Mouse (Mus musculus): ENCODE data around the gene Cdipt.

Cdipt gene

GRCm38 (mm10) chr7:127012845-127013244 is 37.1 kb downstream of the Cdipt start:
- no peak for DNase-seq (ENCODE audit: low spot score in 2 of 2)

DNA sequence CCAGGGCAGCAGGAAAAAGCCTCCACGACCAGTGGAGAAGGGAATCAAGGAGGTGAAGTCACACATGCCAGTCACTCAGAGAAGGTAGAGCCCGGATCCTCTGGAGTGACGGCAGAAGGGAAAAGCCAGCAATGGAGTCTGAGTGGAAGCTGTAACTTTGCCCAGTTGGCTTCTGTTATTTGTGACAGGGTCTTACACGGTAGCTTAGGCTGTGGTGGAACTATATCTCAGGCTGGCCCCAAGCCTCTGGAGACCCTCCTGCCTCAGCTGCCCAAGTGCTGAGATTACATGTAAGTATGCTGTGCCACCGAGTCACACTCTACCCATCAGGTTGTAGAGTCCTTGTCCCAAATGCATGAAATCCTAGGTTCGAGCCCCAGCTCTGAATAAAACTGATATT is 37.7 kb downstream of the Cdipt start:
- DNase-seq (ENCODE audit: low spot score in 2 of 2), result no peak

GRCm38 (mm10) chr7:127014320-127014719 is 38.6 kb downstream of the Cdipt start, which contains the start of gene Mvp:
TSS of gene Mvp (minus strand) at chr7:127014621.
- DNase-seq (ENCODE audit: low spot score in 2 of 2), result peak in 1 of 2 experiments; percentile 34

- no peak for DNase-seq (ENCODE audit: low spot score in 2 of 2)
These were observed 39.3 kb downstream of the Cdipt start for GRCm38 (mm10) chr7:127014993-127015392.

- no peak for DNase-seq (ENCODE audit: low spot score in 2 of 2)
These were observed 40.4 kb downstream of the Cdipt start for GRCm38 (mm10) chr7:127016081-127016480.

DNA sequence TGATC is 40.6 kb downstream of the Cdipt start, which contains the start of gene Pagr1b:
Gene Pagr1b, minus strand, starts transcription at position 4 of the 5 bp plus-strand sequence.
- no peak for DNase-seq (ENCODE audit: low spot score in 2 of 2)

DNA sequence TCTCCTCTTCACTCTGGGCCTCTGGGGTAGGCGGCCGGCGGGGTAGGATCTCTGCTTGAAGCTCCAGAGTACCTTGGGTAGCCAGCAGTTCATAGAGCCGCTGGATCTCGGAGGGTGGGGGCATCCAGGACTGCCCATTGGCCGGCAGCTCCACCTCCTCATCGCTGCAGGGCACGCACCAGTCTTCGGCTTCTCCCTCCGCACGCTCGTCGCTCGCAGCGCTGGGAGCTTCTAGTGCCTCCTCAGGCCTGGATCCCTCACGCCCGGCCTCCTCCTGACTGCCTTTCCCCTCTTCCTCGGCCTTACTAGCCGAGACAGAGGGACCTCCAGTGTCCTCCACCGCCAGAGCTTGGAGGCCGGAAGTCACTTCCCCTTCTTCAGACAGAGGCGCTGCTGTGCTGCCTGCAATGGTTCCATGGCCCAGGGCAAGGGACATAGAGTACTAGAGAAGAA is 40.8 kb downstream of the Cdipt start:
- DNase-seq (ENCODE audit: low spot score in 2 of 2), result peak in 1 of 2 experiments; percentile 45

DNA sequence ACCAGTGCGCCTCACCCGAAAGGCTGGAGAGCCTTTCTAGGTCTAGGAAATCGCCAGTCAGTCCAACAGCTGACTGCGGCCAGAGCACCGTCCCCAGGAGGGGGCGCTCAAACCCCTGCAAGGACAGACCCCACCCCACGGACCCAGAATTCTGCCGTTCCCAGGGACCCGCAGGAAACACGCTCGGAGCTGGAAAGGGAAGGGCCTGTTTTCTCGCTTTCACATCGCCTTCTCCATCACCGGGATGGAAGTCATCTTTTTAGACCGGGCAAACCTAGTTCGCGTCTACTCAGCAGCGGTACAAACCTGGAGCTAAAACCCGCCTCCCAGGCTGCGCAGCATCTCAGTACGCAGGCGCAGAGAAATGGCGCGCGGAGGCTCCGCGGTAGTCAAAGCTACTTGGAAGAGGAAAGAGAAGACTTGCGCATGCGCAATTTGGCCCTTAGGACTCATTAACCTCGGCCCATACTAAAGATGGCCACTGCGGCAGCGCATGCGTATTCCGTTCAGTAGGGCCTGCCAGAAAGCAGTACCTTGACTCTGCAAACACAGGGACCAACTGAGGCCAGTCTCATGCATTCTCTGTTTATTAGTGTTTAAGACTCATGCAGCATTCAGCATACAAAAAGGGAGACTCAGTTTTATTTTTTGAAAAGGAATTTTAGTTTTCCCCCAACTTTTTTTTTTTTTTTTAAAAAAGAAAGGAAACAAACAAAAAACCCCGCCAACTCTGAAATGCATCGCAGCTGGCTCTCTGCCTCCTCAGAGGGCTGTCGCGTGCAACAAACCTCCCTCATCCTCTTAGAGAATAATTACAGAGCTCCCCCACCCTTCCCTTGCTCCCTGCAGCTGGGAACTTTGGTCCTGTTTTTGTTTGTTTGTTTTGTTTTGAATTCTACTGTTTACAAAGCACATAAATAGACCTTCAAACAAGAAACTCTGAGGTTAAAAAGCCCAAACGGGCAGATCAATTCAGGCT is 41.5 kb downstream of the Cdipt start, which contains the start of gene Pagr1a:
Gene Pagr1a, minus strand, starts transcription at position 382 of the 979 bp plus-strand sequence.
- DNase-seq (ENCODE audit: low spot score in 2 of 2), result peak; percentile 94 to 96

DNA sequence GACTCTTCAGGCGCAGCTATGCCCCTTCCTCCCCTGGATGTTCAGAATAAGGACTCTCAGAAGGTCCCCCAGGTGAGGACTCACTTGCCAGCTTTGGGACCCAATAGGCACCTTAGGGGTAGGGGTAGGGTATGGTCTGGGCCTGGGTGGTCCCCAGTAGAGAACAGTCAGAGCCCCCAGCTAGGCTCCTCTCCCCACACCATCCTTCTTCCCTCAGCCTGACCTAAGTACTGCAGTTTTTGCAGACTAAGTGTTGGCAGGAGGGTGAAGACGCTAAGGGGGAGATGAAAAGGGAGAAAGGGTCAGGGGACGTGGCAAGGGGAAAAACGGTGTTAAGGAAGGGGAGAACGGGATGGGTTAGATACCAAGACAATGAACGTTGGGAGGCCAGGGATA is 42.2 kb downstream of the Cdipt start:
- DNase-seq (ENCODE audit: low spot score in 2 of 2), result peak in 1 of 2 experiments; percentile 9

GRCm38 (mm10) chr7:127018416-127019305 is 42.9 kb downstream of the Cdipt start:
- peak in 1 of 2 experiments; percentile 13 for DNase-seq (ENCODE audit: low spot score in 2 of 2)

GRCm38 (mm10) chr7:127019306-127019960 is 43.7 kb downstream of the Cdipt start:
- peak in 1 of 2 experiments; percentile 13 for DNase-seq (ENCODE audit: low spot score in 2 of 2)

GRCm38 (mm10) chr7:127020031-127020430 is 44.3 kb downstream of the Cdipt start:
- DNase-seq (ENCODE audit: low spot score in 2 of 2), result peak in 1 of 2 experiments; percentile 34

DNA sequence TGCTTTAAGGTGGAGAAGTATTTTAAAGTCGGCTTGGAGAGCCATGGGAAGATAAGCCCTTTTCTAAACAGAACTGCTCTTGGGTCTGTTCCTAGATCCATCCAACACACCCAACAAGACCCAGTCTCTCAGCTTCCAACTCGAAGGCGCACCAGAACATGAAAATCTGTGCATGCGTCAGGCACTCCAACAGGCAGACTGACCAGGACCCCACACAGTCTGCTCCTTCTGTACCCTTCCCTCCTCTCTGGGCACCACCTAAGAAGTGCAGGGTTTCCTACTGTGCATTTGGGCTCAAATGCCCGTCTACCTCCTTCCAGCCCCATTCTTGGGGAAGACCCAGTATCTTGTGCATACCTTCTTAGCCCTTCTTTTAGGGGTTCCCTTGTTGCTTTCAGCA is 44.8 kb downstream of the Cdipt start:
- no peak for DNase-seq (ENCODE audit: low spot score in 2 of 2)

DNA sequence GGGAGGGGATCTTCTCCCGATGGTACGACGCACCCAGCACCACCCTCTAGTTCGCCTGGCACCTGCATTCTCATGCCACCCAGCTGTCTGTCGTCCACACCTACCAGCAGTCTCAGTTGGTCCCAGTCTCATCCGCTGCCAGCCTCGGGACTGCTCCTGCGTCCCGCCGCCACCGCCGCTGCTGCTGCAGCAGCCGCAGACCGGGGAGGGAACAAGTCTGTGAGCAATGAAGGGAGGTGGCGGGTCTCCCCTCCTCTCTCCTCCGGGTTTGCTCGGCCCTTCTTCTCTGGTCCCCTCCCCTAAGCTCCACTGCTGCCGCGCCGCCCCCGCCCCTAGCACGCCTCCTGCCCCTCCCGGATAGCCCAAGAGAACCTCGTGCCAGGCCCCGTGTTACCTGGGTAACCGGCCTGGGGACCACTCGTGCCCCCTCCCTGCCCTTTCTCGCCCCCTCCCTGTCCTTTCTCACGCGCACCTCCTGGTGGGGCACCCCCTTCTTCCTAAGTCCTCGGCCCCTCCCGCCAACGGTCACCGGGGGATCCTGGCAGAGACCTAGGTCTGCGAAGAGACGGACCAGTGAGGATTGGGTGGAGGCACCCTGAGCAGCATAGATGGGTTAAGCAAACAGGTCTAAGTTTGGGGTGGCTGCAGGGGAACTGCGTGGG is 45.3 kb downstream of the Cdipt start, which contains the start of the genes Gm42742 and Prrt2:
Gene Gm42742, minus strand, starts transcription at position 197 of the 662 bp plus-strand sequence.
Gene Prrt2, minus strand, starts transcription at position 311 of the 662 bp plus-strand sequence.
- DNase-seq (ENCODE audit: low spot score in 2 of 2), result peak; percentile 67 to 70

DNA sequence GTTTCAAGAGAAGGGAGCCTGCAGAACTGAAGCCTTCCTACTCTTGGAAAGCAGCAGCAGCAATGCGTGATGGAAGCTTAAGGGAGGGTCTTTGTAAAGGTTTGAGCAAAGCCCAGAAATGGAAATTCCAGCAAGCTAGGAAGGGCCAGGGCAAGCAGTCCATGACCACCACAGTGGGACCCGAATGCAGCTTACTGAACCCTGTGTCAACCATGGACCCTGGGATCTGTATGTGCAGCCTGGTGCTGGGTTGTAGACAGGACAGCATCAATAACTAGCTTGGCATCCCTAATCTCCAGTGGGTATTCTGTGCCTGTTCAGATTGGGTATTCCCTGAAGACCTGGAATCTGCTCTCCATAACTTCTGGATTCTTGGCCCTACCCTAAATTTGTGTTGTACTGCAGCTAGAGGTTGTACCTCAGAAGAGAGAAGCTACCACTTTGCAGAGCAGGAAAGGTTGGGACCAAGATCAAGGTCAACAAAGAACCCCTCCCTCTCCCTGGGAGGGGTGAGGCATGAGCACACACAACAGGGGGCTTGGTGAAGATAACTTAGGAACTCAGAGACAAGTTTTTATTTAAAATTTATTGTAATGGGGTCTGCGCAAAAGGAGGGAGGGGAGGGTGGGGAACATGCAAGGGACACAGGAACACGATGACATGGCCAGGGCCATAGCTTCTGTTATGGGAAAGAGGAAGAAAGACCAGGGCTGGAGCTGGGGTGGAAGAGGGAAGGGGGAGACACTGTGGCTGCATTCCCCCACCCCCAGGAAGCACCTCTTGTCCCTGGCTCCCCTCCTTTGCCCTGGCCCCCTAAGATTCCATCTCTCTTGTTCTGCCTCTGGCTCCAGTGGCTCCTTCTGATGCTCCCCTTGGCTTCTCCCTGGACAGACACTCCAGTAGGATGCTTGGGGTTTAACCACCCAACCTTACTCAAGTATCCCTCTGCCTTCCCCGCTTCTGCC is 46.1 kb downstream of the Cdipt start:
- DNase-seq (ENCODE audit: low spot score in 2 of 2), result no peak

GRCm38 (mm10) chr7:127022528-127023271 is 47.0 kb downstream of the Cdipt start:
- peak in 1 of 2 experiments; percentile 16 for DNase-seq (ENCODE audit: low spot score in 2 of 2)

- DNase-seq (ENCODE audit: low spot score in 2 of 2), result peak; percentile 30 to 44
These were observed 47.6 kb downstream of the Cdipt start for GRCm38 (mm10) chr7:127023272-127023691.

DNA sequence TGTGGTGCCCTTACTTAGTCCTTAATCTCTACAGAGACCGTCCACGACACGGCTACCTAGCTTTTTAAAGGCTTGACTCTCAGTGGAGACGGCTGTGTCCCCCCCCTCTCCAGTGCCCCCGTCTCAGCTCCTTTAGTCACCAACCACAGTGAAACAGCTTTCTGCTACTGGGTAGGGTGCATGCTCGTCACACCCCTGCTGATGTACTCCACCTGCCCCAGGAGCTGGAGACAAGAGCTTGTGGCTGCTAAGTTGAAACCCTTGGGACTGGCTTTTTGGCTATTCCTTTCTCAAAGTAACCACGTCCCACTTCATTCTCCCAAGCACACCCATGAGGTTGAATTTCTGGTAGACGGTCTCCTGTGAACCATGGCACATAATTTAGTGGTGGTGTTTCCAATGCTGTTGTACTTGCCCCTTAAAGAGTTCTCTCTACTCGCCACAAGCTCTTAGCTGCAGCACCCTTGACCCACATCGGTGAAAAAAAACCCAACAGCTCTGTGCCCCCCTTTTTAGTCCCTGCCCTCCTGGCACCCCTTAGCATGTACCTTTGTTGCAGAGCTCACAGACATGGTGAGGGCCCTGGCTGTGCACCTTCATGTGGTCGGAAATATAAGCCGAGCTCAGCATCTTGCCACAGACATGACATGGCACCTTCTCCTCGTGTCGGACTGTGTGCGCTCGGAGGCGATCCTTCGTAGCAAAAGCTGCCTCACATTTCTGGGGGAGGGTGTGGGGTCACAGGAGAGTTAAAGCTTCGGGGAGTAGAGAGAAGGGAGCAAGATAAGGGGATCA is 48.4 kb downstream of the Cdipt start:
- peak in 1 of 2 experiments; percentile 20 for DNase-seq (ENCODE audit: low spot score in 2 of 2)

Measured in frontal cortex, postnatal 10 days (tissue).